Comparison of ENCODE assay signal across 8 mouse cellular contexts in the genomic region with DNA sequence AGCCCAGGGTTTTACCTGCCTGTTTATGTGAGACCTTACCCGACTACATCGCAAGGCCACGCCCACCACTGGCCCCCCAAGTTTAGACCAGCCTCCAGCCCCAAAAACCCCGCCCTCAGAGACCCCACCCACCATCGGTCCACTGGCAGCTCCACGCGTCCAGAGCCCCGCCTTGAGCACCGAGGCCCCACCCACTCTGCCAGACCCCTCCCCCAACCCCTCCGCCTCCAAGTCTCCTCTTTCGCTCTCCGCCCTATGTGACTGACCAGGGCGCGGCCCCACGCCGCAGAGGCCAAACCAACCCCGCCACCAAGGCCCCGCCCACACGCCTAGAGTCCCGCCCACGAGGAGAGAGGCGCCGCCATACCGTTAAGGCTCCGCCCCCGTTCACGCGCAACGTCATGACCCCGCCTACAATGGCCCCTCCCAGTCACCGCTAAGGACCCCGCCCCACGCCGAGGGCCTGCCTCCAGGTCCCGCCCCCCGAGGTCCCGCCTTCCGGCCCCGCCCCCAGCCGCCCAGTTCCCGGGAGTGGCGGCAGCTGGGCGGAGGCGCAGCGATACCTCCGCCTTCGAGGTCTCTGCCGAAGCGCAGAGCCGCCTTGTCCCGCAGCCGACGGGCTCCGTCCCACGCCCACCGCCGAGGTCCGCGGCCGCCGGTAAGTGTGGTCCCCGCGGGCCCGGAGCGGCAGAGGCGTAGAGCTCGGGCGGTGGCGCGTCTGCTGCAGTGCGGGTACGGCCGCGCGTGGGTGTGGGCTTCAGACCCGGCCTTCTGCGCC. TPM values are rescaled to one million over a fixed set of nuclear protein-coding genes. Genes with fewer than 3 reads are reported as not detected.
DNase-seq lines count a peak whose midpoint lies in the region; ATAC-seq and TF ChIP-seq lines count a peak whose summit lies in the region.

A gene (plus strand): TSS at position 494 of the 778 bp plus-strand sequence.

- no peak for TF ChIP-seq CTCF in G1E (IDR thresholded peaks at IDR 0.05; ENCODE audit: low read depth, low read length)
- no peak for TF ChIP-seq CTCF in layer of hippocampus, adult 2 months (conservative IDR thresholded peaks at IDR 0.05)
- TF ChIP-seq CTCF in lung, embryonic 14.5 days (IDR thresholded peaks at IDR 0.05; ENCODE audit: low read depth), result no peak
- TF ChIP-seq CTCF in olfactory bulb, adult 2 months (IDR thresholded peaks at IDR 0.05; ENCODE audit: insufficient read depth, low read depth, low read length), result no peak
- TF ChIP-seq CTCF in thymus, adult 2 months (IDR thresholded peaks at IDR 0.05; ENCODE audit: borderline replicate concordance, control insufficient read depth, extremely low read depth, insufficient read depth, low read length, poor library complexity), result 0 out of 2 replicates have a peak, but pooled peaks have one; percentile 50

- H3K4me1 ChIP-seq in G1E (ENCODE audit: insufficient read depth, low read depth, low read length), result peaks cover 18% of the 10 kb centered on the region
- peaks cover 18% of the 10 kb centered on the region for H3K4me1 ChIP-seq in forebrain, embryonic 16.5 days (replicated peaks; ENCODE audit: control insufficient read depth, insufficient read depth, low read length)
- 0 out of 2 replicates have a peak, but pooled peaks cover 4% of the 10 kb centered on the region for H3K4me1 ChIP-seq in lung, embryonic 14.5 days (ENCODE audit: insufficient read depth)
- H3K4me1 ChIP-seq in olfactory bulb, adult 2 months (ENCODE audit: control insufficient read depth, insufficient read depth, low read length), result peaks cover 10% of the 10 kb centered on the region
- peaks cover 6% of the 10 kb centered on the region for H3K4me1 ChIP-seq in thymus, adult 2 months (replicated peaks; ENCODE audit: control insufficient read depth, insufficient read depth, low read length)

- H3K4me3 ChIP-seq in G1E (ENCODE audit: low read depth, low read length), result peak within 1 kb of the TSS; percentile 74
- H3K4me3 ChIP-seq in forebrain, embryonic 16.5 days (replicated peaks; ENCODE audit: low read length), result peak within 1 kb of the TSS; percentile 93
- H3K4me3 ChIP-seq in layer of hippocampus, adult 2 months, result peak within 1 kb of the TSS; percentile 99
- H3K4me3 ChIP-seq in lung, embryonic 14.5 days (ENCODE audit: low read depth, low read length), result peak within 1 kb of the TSS; percentile 69
- peak within 1 kb of the TSS; percentile 93 for H3K4me3 ChIP-seq in olfactory bulb, adult 2 months (ENCODE audit: insufficient read depth, low read depth, low read length)
- peak within 1 kb of the TSS; percentile 75 for H3K4me3 ChIP-seq in thymus, adult 2 months (ENCODE audit: control insufficient read depth, insufficient read depth, low read length)

- no peaks in the 10 kb centered on the region; the same call in none of the 2 replicates for H3K9me3 ChIP-seq in G1E (replicated peaks)
- no peaks in the 10 kb centered on the region for H3K9me3 ChIP-seq in forebrain, embryonic 16.5 days (ENCODE audit: control insufficient read depth, low read length)
- no peaks in the 10 kb centered on the region for H3K9me3 ChIP-seq in lung, embryonic 14.5 days (ENCODE audit: low read depth, low read length)

- peaks cover 22% of the 10 kb centered on the region for H3K27me3 ChIP-seq in G1E (ENCODE audit: insufficient read depth, low read length)
- no peaks in the 10 kb centered on the region for H3K27me3 ChIP-seq in forebrain, embryonic 16.5 days (replicated peaks; ENCODE audit: control insufficient read depth, insufficient read depth, low read length)
- H3K27me3 ChIP-seq in lung, embryonic 14.5 days (ENCODE audit: insufficient read depth, low read length), result peaks cover 7% of the 10 kb centered on the region; the same call in 1 of the 2 replicates
- no peaks in the 10 kb centered on the region for H3K27me3 ChIP-seq in thymus, adult 2 months (ENCODE audit: control insufficient read depth, insufficient read depth, low read length)

- DNase-seq in G1E (ENCODE audit: low spot score), result peak; percentile 83
- peak; percentile 99 to 100 for DNase-seq in cerebellum, adult 18-20 months
- peak; percentile 100 for DNase-seq in heart, postnatal 36 days
- DNase-seq in layer of hippocampus, adult 2 months (ENCODE audit: low spot score in 2 of 2), result peak; percentile 98 to 99
- peak; percentile 99 for DNase-seq in lung, embryonic 14.5 days
- DNase-seq in thymus, adult 2 months, result peak; percentile 98

- peak within 1 kb of the TSS; percentile 76 for H3K27ac ChIP-seq in forebrain, embryonic 16.5 days (ENCODE audit: low read length)
- H3K27ac ChIP-seq in layer of hippocampus, adult 2 months, result peak within 1 kb of the TSS; percentile 97
- 0 out of 2 replicates have a peak within 1 kb of the TSS, but pooled peaks have one; percentile 30 for H3K27ac ChIP-seq in lung, embryonic 14.5 days (ENCODE audit: low read depth)
- H3K27ac ChIP-seq in olfactory bulb, adult 2 months (ENCODE audit: insufficient read depth, low read depth, low read length), result peak within 1 kb of the TSS; percentile 74
- H3K27ac ChIP-seq in thymus, adult 2 months (ENCODE audit: control insufficient read depth, insufficient read depth, low read length), result peak within 1 kb of the TSS; percentile 59

- WGBS in forebrain, embryonic 16.5 days, result under 1% methylated on average over 68 of the region's 77 CpGs
- WGBS in lung, embryonic 14.5 days, result under 1% methylated on average over 75 of the region's 77 CpGs
- whole genome bisulfite sequencing in olfactory bulb, adult 2 months, result under 1% methylated on average over 77 of the region's 77 CpGs
- WGBS in thymus, adult 2 months, result 1% methylated on average over 76 of the region's 77 CpGs

- TF ChIP-seq POLR2A in olfactory bulb, adult 2 months (IDR thresholded peaks at IDR 0.05; ENCODE audit: insufficient read depth, low read depth, low read length), result peak; percentile 51; the same call in 1 of the 2 replicates
- TF ChIP-seq POLR2A in thymus, adult 2 months (IDR thresholded peaks at IDR 0.05; ENCODE audit: control insufficient read depth, extremely low read depth, insufficient read depth, low read length, poor library complexity), result peak; percentile 95

- H3K4me2 ChIP-seq in forebrain, embryonic 16.5 days (ENCODE audit: low read length), result peak within 1 kb of the TSS; percentile 79
- peak within 1 kb of the TSS; percentile 99 for H3K4me2 ChIP-seq in lung, embryonic 14.5 days

- intact Hi-C loops in heart, postnatal 36 days (cut with DNase I), result loop anchor here (5.0 to 10.0 kb wide), 5 partner anchors 36 to 663 kb away; a partner anchor contains a TSS

- no peaks in the 10 kb centered on the region for H3K36me3 ChIP-seq in G1E (replicated peaks)
- H3K36me3 ChIP-seq in forebrain, embryonic 16.5 days (ENCODE audit: control insufficient read depth, insufficient read depth), result no peaks in the 10 kb centered on the region
- no peaks in the 10 kb centered on the region for H3K36me3 ChIP-seq in lung, embryonic 14.5 days (ENCODE audit: insufficient read depth)
- no peaks in the 10 kb centered on the region for H3K36me3 ChIP-seq in thymus, adult 2 months (ENCODE audit: control insufficient read depth, insufficient read depth, low read length)

- ATAC-seq in G1E (ENCODE audit: extremely low read depth, insufficient number of reproducible peaks, low FRiP score, poor library complexity, severe bottlenecking), result peak; percentile 89
- peak; percentile 87 for ATAC-seq in forebrain, embryonic 16.5 days
- ATAC-seq in lung, embryonic 14.5 days (ENCODE audit: insufficient read depth), result peak; percentile 89

- H3K9ac ChIP-seq in forebrain, embryonic 16.5 days (replicated peaks; ENCODE audit: low read depth, low read length), result peak within 1 kb of the TSS; percentile 88
- H3K9ac ChIP-seq in lung, embryonic 14.5 days, result peak within 1 kb of the TSS; percentile 69

RNA-seq across cellular contexts. Expression of the gene that starts here (rescaled TPM):
- total RNA-seq in G1E (2014; fragmentation: Nextera tagmentation) (1.3 and 3.2 TPM in 2 replicates), G1E (2017) (1.6 and 1.8 TPM in 2 replicates)
- 1.2 and 1.4 TPM in 2 replicates for polyA plus RNA-seq in G1E (2012)
- 27.6 and 43.3 TPM in 2 replicates for polyA plus RNA-seq in forebrain, embryonic 16.5 days (2015; fragmentation: Nextera tagmentation; extraction: Ambion mirVana)
- total RNA-seq in heart, postnatal 36 days (2021), result 10 to 100 TPM; 16.8 to 18.1 TPM
- 100 to 1,000 TPM in 1 of 2 experiments, 10 to 100 TPM in 1; 98.8 to 108 TPM for total RNA-seq in layer of hippocampus, adult 2 months (2021)
- polyA plus RNA-seq in lung, embryonic 14.5 days (2014; fragmentation: Nextera tagmentation; extraction: Ambion mirVana), result 13.4 and 16.2 TPM in 2 replicates
- polyA plus RNA-seq in olfactory bulb, adult 2 months (2012; ENCODE audit: insufficient read depth, insufficient read length, low replicate concordance, missing spikeins), result not detected in 2 replicates
- 59.3 and 60.6 TPM in 2 replicates for polyA plus RNA-seq in thymus, adult 2 months (2012; rRNA removed)

Comparison
In these comparisons a context has a peak if more than half of its experiments do, and no peak if none do; other contexts are left out.
1. Peak in every context shown above with its lines: DNase-seq, ATAC-seq, H3K4me3 ChIP-seq and H3K27ac ChIP-seq.
2. RNA of the gene that starts here (total RNA-seq): 98.8 to 108 TPM in layer of hippocampus, adult 2 months; 16.8 to 18.1 TPM in heart, postnatal 36 days and 1.3 to 3.2 TPM in G1E; every median in the first group is over 4 times any median in the second.
3. H3K27ac ChIP-seq: peak in every context shown above with its lines; median percentile 97 in layer of hippocampus, adult 2 months; 76 in forebrain, embryonic 16.5 days; 74 in olfactory bulb, adult 2 months; 59 in thymus, adult 2 months; 30 in lung, embryonic 14.5 days.